Mouse (Mus musculus) ES-E14 (cell line): ENCODE results near the gene Gm5039. TPM values are rescaled to one million over a fixed set of nuclear protein-coding genes. Genes with fewer than 3 reads are reported as not detected.
"Not testable (repeated sequence)": the region's sequence is repeated elsewhere in the genome, so short reads cannot be mapped to it uniquely, and the experiment has no call there.

Experiments used
- DNase-seq: peaks from one replicate; pipeline ENCODE4 v3.0.0-alpha.2; 2013; ENCODE audit warnings: low read depth, low spot score
- H3K27ac ChIP-seq: 2 replicates; pipeline ENCODE4 v1.5.1; 2012; ENCODE audit warnings: low read depth, mild to moderate bottlenecking, low read length, moderate library complexity, mixed read lengths; ENCODE audit not compliant: poor library complexity, insufficient read depth, severe bottlenecking
- H3K36me3 ChIP-seq: 2 replicates; pipeline ENCODE4 v1.6.1; 2012; ENCODE audit warnings: mild to moderate bottlenecking, low read length, moderate library complexity, mixed read lengths; ENCODE audit not compliant: control insufficient read depth, poor library complexity, insufficient read depth, severe bottlenecking
- H3K4me1 ChIP-seq, 2 experiments: fragments of 150-350 bp in 1 of 2; sonication (generic) in 1 of 2; 2 replicates each; pipeline ENCODE4 v1.6.1; 2012; ENCODE audit warnings: low read length in 2 of 2, mild to moderate bottlenecking in 1 of 2, mixed read lengths in 1 of 2; ENCODE audit not compliant: control insufficient read depth in 2 of 2, insufficient read depth in 2 of 2, poor library complexity in 1 of 2
- H3K4me3 ChIP-seq, 2 experiments: fragments of 150-350 bp in 1 of 2; sonication (generic) in 1 of 2; 2 replicates each; pipeline ENCODE4 v1.5.1; 2012; ENCODE audit warnings: low read length in 2 of 2, low read depth in 1 of 2, mild to moderate bottlenecking in 1 of 2, mixed read lengths in 1 of 2; ENCODE audit not compliant: insufficient read depth in 1 of 2, poor library complexity in 1 of 2, severe bottlenecking in 1 of 2
- H3K9ac ChIP-seq: 2 replicates; pipeline ENCODE4 v1.6.1; 2012; ENCODE audit warnings: low read depth, mild to moderate bottlenecking, low read length, mixed read lengths; ENCODE audit not compliant: poor library complexity, insufficient read depth, severe bottlenecking
- H3K9me3 ChIP-seq: fragments of 150-350 bp; sonication (generic); 2 replicates; pipeline ENCODE4 v1.6.1; 2012; ENCODE audit warnings: low read depth, mild to moderate bottlenecking, low read length; ENCODE audit not compliant: control insufficient read depth, insufficient read depth
- CHD2 ChIP-seq: IDR thresholded peaks from 2 replicates; pipeline ENCODE4 v1.6.1; 2014; ENCODE audit warnings: mild to moderate bottlenecking, low read depth, low read length, inconsistent platforms
- HCFC1 ChIP-seq: IDR thresholded peaks from 2 replicates; pipeline ENCODE4 v1.6.1; 2012; ENCODE audit warnings: low read length, inconsistent platforms, borderline replicate concordance; ENCODE audit not compliant: insufficient read depth
- MAFK ChIP-seq: IDR thresholded peaks from 2 replicates; pipeline ENCODE4 v1.6.1; 2014; ENCODE audit warnings: mild to moderate bottlenecking, low read depth, low read length, inconsistent platforms; ENCODE audit not compliant: insufficient read depth
- ZC3H11A ChIP-seq: IDR thresholded peaks from 2 replicates; pipeline ENCODE4 v1.6.1; 2012; ENCODE audit warnings: low read depth, mild to moderate bottlenecking, inconsistent platforms, low read length, borderline replicate concordance
- ZNF384 ChIP-seq: IDR thresholded peaks from 2 replicates; pipeline ENCODE4 v1.6.1; 2012; ENCODE audit warnings: low read depth, low read length, inconsistent platforms
- in situ Hi-C, 2 experiments: fragments of 600-800 bp; cut with MboI; formaldehyde crosslinking; loops; one replicate each; pipeline ENCODE4 v1.15.1; 2025; ENCODE audit warnings: low sequenced_read_pairs in 2 of 2, inconsistent platforms in 1 of 2; ENCODE audit not compliant: unreplicated experiment in 2 of 2
- total RNA-seq: library from RNA; depleted of rRNA; stranded (reverse); fragments of 300-350 nt; gene quantifications from 2 replicates; pipeline ENCODE4 v1.2.3, GENCODE M21; 2012; rRNA removed

The Gm5039 gene
- total RNA-seq, 1 experiment = 39.8 TPM

GRCm38 (mm10) chr12:88314556-88314955, 9.3 kb downstream of the Gm5039 start:
- TF ChIP-seq ZNF384 = no peak
- no peak for TF ChIP-seq MAFK
- no peak for TF ChIP-seq HCFC1
- no peak for TF ChIP-seq CHD2
- TF ChIP-seq ZC3H11A = no peak
- Histone ChIP-seq H3K27ac (no peak overlapping the region), H3K36me3 (no peaks in the 10 kb centered on the region), H3K4me1 (no peaks in the 10 kb centered on the region), H3K9ac (no peak overlapping the region), H3K9me3 (no peaks in the 10 kb centered on the region), H3K4me3 (no peak overlapping the region)
- in situ Hi-C loops = no loop called here
- DNase-seq = no peak

- H3K4me1 ChIP-seq, DNase-seq, H3K4me3 ChIP-seq, H3K9ac ChIP-seq, H3K9me3 ChIP-seq, H3K27ac ChIP-seq, H3K36me3 ChIP-seq, in situ Hi-C loops: not testable (repeated sequence)
Observed at GRCm38 (mm10) chr12:88297171-88297570, 26.7 kb downstream of the Gm5039 start.

GRCm38 (mm10) chr12:88293082-88293481, 30.7 kb downstream of the Gm5039 start:
- H3K9me3 ChIP-seq, in situ Hi-C loops, H3K36me3 ChIP-seq, H3K4me1 ChIP-seq, DNase-seq, H3K9ac ChIP-seq, H3K4me3 ChIP-seq, H3K27ac ChIP-seq: not testable (repeated sequence)

- in situ Hi-C loops, H3K36me3 ChIP-seq, H3K27ac ChIP-seq, DNase-seq, H3K9me3 ChIP-seq, H3K9ac ChIP-seq, H3K4me1 ChIP-seq, H3K4me3 ChIP-seq: not testable (repeated sequence)
Observed at GRCm38 (mm10) chr12:88285224-88285623, 38.6 kb downstream of the Gm5039 start.

- H3K36me3 ChIP-seq = not testable (repeated sequence)
Observed at GRCm38 (mm10) chr12:88274400-88274799, 49.4 kb downstream of the Gm5039 start, which contains the start of gene Gm5662. Gm5662 (minus strand) TSS chr12:88274500.

More at GRCm38 (mm10) chr12:88274400-88274799, 49.4 kb downstream of the Gm5039 start, which contains the start of gene Gm5662:
- not testable (repeated sequence) for H3K9me3 ChIP-seq, H3K9ac ChIP-seq, H3K4me3 ChIP-seq, H3K27ac ChIP-seq, DNase-seq, H3K4me1 ChIP-seq
- in situ Hi-C loops = loop anchor here in 1 of 2 experiments (25.0 kb wide), 1 partner anchor 387 kb away; the partner anchor contains the start of gene Gm2022

Other genes starting within 250 kb of the Gm5039 start
- 3.9 and 5.3 TPM in 2 replicates for gene Gm16368, start 240.3 kb downstream of the Gm5039 start, total RNA-seq
- gene Gm10436, start 141.9 kb downstream of the Gm5039 start, total RNA-seq = 0.42 TPM in 1 of 2 replicates, not detected in the other
- 107 and 141 TPM in 2 replicates for gene Gm8332, start 73.9 kb downstream of the Gm5039 start, total RNA-seq
- 46.1 and 56.0 TPM in 2 replicates for gene Gm5662, start 49.5 kb downstream of the Gm5039 start, total RNA-seq
- gene Adck1, start 36.5 kb upstream of the Gm5039 start, total RNA-seq = 16.3 and 17.4 TPM in 2 replicates